33 mouse cellular contexts compared by ENCODE assay signal in genomic region chr11:39792112-39792511, GRCm38 (mm10).
"Had no signal": no experiment of that assay in that cellular context is flagged by ENCODE, and none has a peak within 500 bp of the region (broad histone marks: within the 10 kb centered on the region; RNA-seq: fewer than 3 reads in every experiment).

No protein-coding gene starts in this region.

- DNase-seq: heart, postnatal 10 days; heart, postnatal 14 days; heart, postnatal 36 days; heart, postnatal 4 days; kidney, adult 11 months; kidney, adult 18-20 months; kidney, adult 2 months; kidney, adult 8-10 months; kidney, adult 9 months; kidney, postnatal 10 days; kidney, postnatal 14 days; kidney, postnatal 25 days; kidney, postnatal 36 days; kidney, postnatal 4 days; layer of hippocampus, adult 9-11 months; layer of hippocampus, postnatal 36 days had no signal

- H3K9ac ChIP-seq: heart, embryonic 12.5 days; heart, embryonic 13.5 days; heart, embryonic 15.5 days; hindbrain, embryonic 12.5 days; hindbrain, embryonic 13.5 days; hindbrain, embryonic 15.5 days; intestine, embryonic 15.5 days; kidney, embryonic 15.5 days had no signal

- H3K4me2 ChIP-seq: heart, embryonic 11.5 days; heart, embryonic 12.5 days; heart, embryonic 13.5 days; heart, embryonic 15.5 days; hindbrain, embryonic 12.5 days; hindbrain, embryonic 13.5 days; hindbrain, embryonic 15.5 days; intestine, embryonic 15.5 days; kidney, embryonic 15.5 days had no signal

- H3K36me3 ChIP-seq: heart, embryonic 12.5 days; heart, embryonic 13.5 days; heart, embryonic 15.5 days; hindbrain, embryonic 12.5 days; hindbrain, embryonic 13.5 days; hindbrain, embryonic 15.5 days; intestine, embryonic 15.5 days; kidney, embryonic 15.5 days had no signal

- ATAC-seq: hindbrain, embryonic 16.5 days; hindbrain, postnatal 0 days; inflammation-experienced regulatory T-cells, adult 6 months; intestine, embryonic 15.5 days; intestine, embryonic 16.5 days; intestine, postnatal 0 days had no signal

- H3K4me3 ChIP-seq: heart, embryonic 12.5 days; heart, embryonic 13.5 days; heart, embryonic 15.5 days; hindbrain, embryonic 12.5 days; hindbrain, embryonic 13.5 days; hindbrain, embryonic 15.5 days; intestine, embryonic 15.5 days; kidney, embryonic 15.5 days; layer of hippocampus, adult 2 months; left cerebral cortex, adult 2 months had no signal

- H3K27me3 ChIP-seq: heart, embryonic 12.5 days; heart, embryonic 13.5 days; heart, embryonic 15.5 days; hindbrain, embryonic 12.5 days; hindbrain, embryonic 13.5 days; hindbrain, embryonic 15.5 days; intestine, embryonic 15.5 days; kidney, embryonic 15.5 days had no signal

- H3K9me3 ChIP-seq: heart, embryonic 12.5 days; heart, embryonic 13.5 days; heart, embryonic 15.5 days; hindbrain, embryonic 12.5 days; hindbrain, embryonic 13.5 days; hindbrain, embryonic 15.5 days; intestine, embryonic 15.5 days; kidney, embryonic 15.5 days had no signal

- H3K4me1 ChIP-seq: heart, embryonic 12.5 days; heart, embryonic 13.5 days; heart, embryonic 15.5 days; intestine, embryonic 15.5 days; kidney, embryonic 15.5 days had no signal

- H3K27ac ChIP-seq: heart, embryonic 13.5 days; heart, embryonic 15.5 days; hindbrain, embryonic 12.5 days; hindbrain, embryonic 13.5 days; hindbrain, embryonic 15.5 days; hindbrain, postnatal 0 days; intestine, embryonic 15.5 days; kidney, embryonic 15.5 days; kidney, postnatal 0 days; layer of hippocampus, adult 2 months; left cerebral cortex, adult 2 months had no signal
